Mouse (Mus musculus) midbrain, embryonic 16.5 days (tissue): ENCODE measurements around the gene Chd2. TPM values are rescaled to one million over a fixed set of nuclear protein-coding genes. Genes with fewer than 3 reads are reported as not detected.
A peak's percentile ranks its signal among the peaks of the same experiment; 100 is the strongest.

ENCODE experiments used
- ATAC-seq: fragments of 200-750 bp; cut with Nextera tagmentation; 2 replicates; pipeline ENCODE4 v1.8.0; 2017; ENCODE audit warnings: moderate TSS enrichment
- H3K27ac ChIP-seq: fragments of 300-500 bp; sonication (generic); 2 replicates; pipeline ENCODE4 v1.5.1; 2014; ENCODE audit warnings: mild to moderate bottlenecking, low read length, mixed read lengths
- H3K27me3 ChIP-seq: fragments of 300-500 bp; sonication (generic); 2 replicates; pipeline ENCODE4 v1.6.1; 2014; ENCODE audit warnings: low read depth, low read length, mixed read lengths; ENCODE audit not compliant: control insufficient read depth, insufficient read depth
- H3K36me3 ChIP-seq: fragments of 300-500 bp; sonication (generic); 2 replicates; pipeline ENCODE4 v1.6.1; 2014; ENCODE audit warnings: mild to moderate bottlenecking, low read length, moderate library complexity, mixed read lengths; ENCODE audit not compliant: control insufficient read depth, insufficient read depth
- H3K4me1 ChIP-seq: fragments of 300-500 bp; sonication (generic); 2 replicates; pipeline ENCODE4 v1.6.1; 2014; ENCODE audit warnings: mild to moderate bottlenecking, low read length, mixed read lengths; ENCODE audit not compliant: control insufficient read depth, insufficient read depth
- H3K4me2 ChIP-seq: fragments of 300-500 bp; sonication (generic); 2 replicates; pipeline ENCODE4 v1.6.1; 2014; ENCODE audit warnings: mild to moderate bottlenecking, low read length, mixed read lengths
- H3K4me3 ChIP-seq: fragments of 300-500 bp; sonication (generic); 2 replicates; pipeline ENCODE4 v1.5.1; 2014; ENCODE audit warnings: low read depth, mild to moderate bottlenecking, low read length, moderate library complexity, mixed read lengths
- H3K9ac ChIP-seq: fragments of 300-500 bp; sonication (generic); 2 replicates; pipeline ENCODE4 v1.6.1; 2014; ENCODE audit warnings: low read depth, low read length, mixed read lengths
- H3K9me3 ChIP-seq: fragments of 300-500 bp; sonication (generic); replicated peaks from 2 replicates; pipeline ENCODE4 v1.6.1; 2014; ENCODE audit warnings: mild to moderate bottlenecking, low read length, mixed read lengths; ENCODE audit not compliant: control insufficient read depth, poor library complexity, severe bottlenecking
- WGBS: fragments of 180-500 bp; shearing (Covaris S2); extraction: QIAGEN DNeasy Blood & Tissue Kit; methylation state at CpG from one replicate; pipeline ENCODE4 v1.1.7; 2014; 5-methylcytosine and 5-hydroxymethylcytosine counted together
- polyA plus RNA-seq: library from polyadenylated mRNA; unstranded; fragments of >200 nt; fragmentation: Nextera tagmentation; extraction: Ambion mirVana; gene quantifications from 2 replicates; pipeline ENCODE4 v1.2.1, GENCODE M21; 2015

Chd2 gene
- polyA plus RNA-seq, 1 experiment from 2014 or later = 44.8 TPM

- Histone ChIP-seq H3K4me3 (no peak overlapping the region), H3K36me3 (peaks cover 2% of the 10 kb centered on the region; the same call in 1 of the 2 replicates), H3K4me2 (no peak overlapping the region), H3K9ac (no peak overlapping the region), H3K27ac (no peak overlapping the region), H3K4me1 (peaks cover 14% of the 10 kb centered on the region; the same call in 1 of the 2 replicates), H3K9me3 (no peaks in the 10 kb centered on the region), H3K27me3 (no peaks in the 10 kb centered on the region)
- no peak for ATAC-seq
- 94% methylated on average over 11 of the region's 11 CpGs for WGBS
Observed at GRCm38 (mm10) chr7:73405550-73405949, 136.1 kb downstream of the Chd2 start.

GRCm38 (mm10) chr7:73403538-73403937 lies 138.1 kb downstream of the Chd2 start:
- peaks cover 31% of the 10 kb centered on the region for H3K4me1 ChIP-seq

GRCm38 (mm10) chr7:73402671-73403070 lies 139.0 kb downstream of the Chd2 start:
- Histone ChIP-seq H3K9ac (no peak overlapping the region), H3K4me3 (no peak overlapping the region), H3K36me3 (0 out of 2 replicates have a peak, but pooled peaks cover 2% of the 10 kb centered on the region), H3K4me1 (peaks cover 36% of the 10 kb centered on the region), H3K27me3 (no peaks in the 10 kb centered on the region), H3K9me3 (no peaks in the 10 kb centered on the region), H3K4me2 (no peak overlapping the region), H3K27ac (peak overlapping the region; percentile 29; the same call in 1 of the 2 replicates)
- no peak for ATAC-seq
- 80% methylated on average over 1 of the region's 1 CpGs for WGBS

More at GRCm38 (mm10) chr7:73403538-73403937, 138.1 kb downstream of the Chd2 start:
- Histone ChIP-seq H3K9me3 (no peaks in the 10 kb centered on the region), H3K4me3 (no peak overlapping the region), H3K4me2 (no peak overlapping the region), H3K27ac (peak overlapping the region; percentile 13; the same call in 1 of the 2 replicates), H3K36me3 (0 out of 2 replicates have a peak, but pooled peaks cover 2% of the 10 kb centered on the region), H3K27me3 (no peaks in the 10 kb centered on the region), H3K9ac (no peak overlapping the region)
- 52% methylated on average over 3 of the region's 3 CpGs for WGBS
- ATAC-seq = no peak

GRCm38 (mm10) chr7:73402106-73402505 lies 139.5 kb downstream of the Chd2 start:
- H3K27ac ChIP-seq = no peak overlapping the region
- 20% methylated on average over 2 of the region's 2 CpGs for WGBS
- peaks cover 36% of the 10 kb centered on the region for H3K4me1 ChIP-seq
- no peak overlapping the region for H3K4me3 ChIP-seq
- H3K36me3 ChIP-seq = 0 out of 2 replicates have a peak, but pooled peaks cover 2% of the 10 kb centered on the region
- ATAC-seq = no peak
- no peak overlapping the region for H3K4me2 ChIP-seq
- no peaks in the 10 kb centered on the region for H3K27me3 ChIP-seq
- no peak overlapping the region for H3K9ac ChIP-seq
- no peaks in the 10 kb centered on the region for H3K9me3 ChIP-seq

GRCm38 (mm10) chr7:73400051-73400916 lies 141.3 kb downstream of the Chd2 start:
- H3K4me2 ChIP-seq = peak overlapping the region; percentile 47
- H3K4me3 ChIP-seq = peak overlapping the region; percentile 30
- no peaks in the 10 kb centered on the region for H3K9me3 ChIP-seq
- ATAC-seq = peak; percentile 55
- H3K4me1 ChIP-seq = peaks cover 39% of the 10 kb centered on the region
- 10% methylated on average over 20 of the region's 20 CpGs for WGBS
- peak overlapping the region; percentile 49 for H3K9ac ChIP-seq
- H3K27ac ChIP-seq = peak overlapping the region; percentile 73
- no peaks in the 10 kb centered on the region for H3K36me3 ChIP-seq
- no peaks in the 10 kb centered on the region for H3K27me3 ChIP-seq

GRCm38 (mm10) chr7:73399501-73400044 lies 142.1 kb downstream of the Chd2 start:
- H3K9me3 ChIP-seq = no peaks in the 10 kb centered on the region
- H3K27me3 ChIP-seq = no peaks in the 10 kb centered on the region
- peak overlapping the region; percentile 73 for H3K27ac ChIP-seq
- no peaks in the 10 kb centered on the region for H3K36me3 ChIP-seq
- H3K9ac ChIP-seq = peak overlapping the region; percentile 49
- H3K4me2 ChIP-seq = peak overlapping the region; percentile 47
- WGBS = 2% methylated on average over 19 of the region's 19 CpGs
- H3K4me1 ChIP-seq = peaks cover 43% of the 10 kb centered on the region
- H3K4me3 ChIP-seq = peak overlapping the region; percentile 30
- peak; percentile 66 for ATAC-seq

- Histone ChIP-seq H3K36me3 (no peaks in the 10 kb centered on the region), H3K9ac (peak overlapping the region; percentile 49), H3K4me1 (peaks cover 43% of the 10 kb centered on the region), H3K27me3 (no peaks in the 10 kb centered on the region), H3K4me2 (peak overlapping the region; percentile 47), H3K4me3 (peak overlapping the region; percentile 30), H3K27ac (peak overlapping the region; percentile 73), H3K9me3 (no peaks in the 10 kb centered on the region)
- ATAC-seq = peak; percentile 12
- WGBS = 6% methylated on average over 19 of the region's 19 CpGs
Observed at GRCm38 (mm10) chr7:73398806-73399442, 142.7 kb downstream of the Chd2 start.

GRCm38 (mm10) chr7:73398319-73398718 lies 143.3 kb downstream of the Chd2 start:
- H3K9ac ChIP-seq = peak overlapping the region; percentile 49
- peak overlapping the region; percentile 73 for H3K27ac ChIP-seq
- peak; percentile 49 for ATAC-seq
- H3K4me1 ChIP-seq = peaks cover 42% of the 10 kb centered on the region
- no peak overlapping the region; the same call in 1 of the 2 replicates for H3K4me3 ChIP-seq
- 7% methylated on average over 11 of the region's 11 CpGs for WGBS
- no peaks in the 10 kb centered on the region for H3K27me3 ChIP-seq
- H3K9me3 ChIP-seq = no peaks in the 10 kb centered on the region
- peak overlapping the region; percentile 47 for H3K4me2 ChIP-seq
- H3K36me3 ChIP-seq = no peaks in the 10 kb centered on the region
